Mouse (Mus musculus) spleen, postnatal 36 days (tissue): ENCODE measurements at regions not wholly inside any gene's neighbourhood (a gene's known extent, or its start where the extent isn't known, plus 50 kb on each side); places are given as distances from the start of the nearest gene placed in this dataset.

Experiments used
- DNase-seq, 2 experiments: peaks; one replicate each; pipeline ENCODE4 v3.0.0; 2022; ENCODE audit warnings: low spot score in 2 of 2, mixed read lengths in 1 of 2

DNA sequence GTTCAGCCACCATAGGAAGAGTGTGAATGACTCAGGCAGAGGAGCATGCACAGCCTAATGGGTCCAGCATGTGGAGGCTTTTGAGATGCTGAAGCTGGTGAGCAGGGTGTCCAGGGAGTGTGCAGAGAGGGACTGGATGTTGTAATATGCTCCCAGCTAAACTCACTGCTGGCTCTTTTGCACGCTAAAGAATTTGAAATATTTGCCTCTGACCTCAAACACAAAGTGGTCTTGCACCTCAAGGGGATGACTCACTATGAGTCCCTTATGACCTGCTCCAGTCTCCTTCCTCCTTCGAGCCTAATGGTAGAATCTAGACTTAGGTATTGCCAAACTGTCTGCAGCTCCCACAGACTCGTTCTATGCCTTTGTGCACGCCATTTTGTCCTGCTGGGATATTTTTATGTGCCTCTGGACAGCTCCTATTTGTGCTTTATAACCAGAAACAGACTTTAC lies 55.0 kb upstream of the Slit3 start:
- no peak for DNase-seq

DNA sequence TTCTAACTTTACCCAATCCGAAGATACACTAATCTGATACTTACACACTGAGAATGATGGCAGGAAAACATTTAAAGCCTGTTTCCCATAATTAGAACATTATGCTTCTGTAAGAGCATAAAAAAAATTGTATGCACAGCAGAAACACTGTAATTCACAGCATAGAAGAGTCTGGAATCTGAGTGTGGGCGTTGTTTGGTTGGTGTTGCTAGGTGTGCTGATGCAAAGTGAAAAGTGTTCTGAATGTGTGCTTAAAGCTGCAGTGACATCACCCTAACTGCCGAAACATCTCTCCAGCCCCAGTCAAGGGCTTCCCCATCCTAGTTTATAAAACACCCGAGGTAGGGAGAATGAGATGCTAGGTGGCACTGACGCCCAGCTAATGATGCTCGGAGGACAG lies 63.2 kb upstream of the Slit3 start:
- no peak for DNase-seq

DNA sequence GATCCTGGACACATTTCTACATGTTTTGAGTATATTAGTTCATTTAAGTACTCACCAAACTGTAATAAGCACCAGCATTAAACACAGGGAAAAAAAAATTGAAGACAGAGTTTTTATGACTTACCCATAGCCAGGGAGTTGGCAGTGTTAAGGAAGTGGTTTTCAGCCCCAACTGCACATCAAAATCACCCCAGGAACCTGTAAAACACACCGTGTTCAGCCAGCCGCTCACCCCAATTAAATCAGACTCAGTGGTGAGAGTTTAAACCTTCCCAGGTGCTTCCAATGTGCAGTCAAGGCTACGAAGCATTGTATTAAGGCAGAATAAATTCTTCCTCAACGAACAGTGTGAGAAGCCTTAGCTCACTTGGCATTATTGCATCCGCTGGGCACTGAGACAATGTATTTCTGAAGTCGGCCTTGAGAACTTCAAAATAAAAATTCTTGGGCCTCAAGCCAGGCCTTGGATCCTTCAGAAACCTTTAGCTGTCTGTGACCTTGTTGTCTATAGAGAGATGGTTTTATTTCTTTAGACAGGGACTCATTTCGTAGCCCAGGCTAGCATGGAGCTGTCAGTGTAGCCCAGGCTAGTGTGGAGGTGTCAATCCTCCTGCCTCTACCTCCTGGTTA lies 65.4 kb upstream of the Slit3 start:
- no peak for DNase-seq

DNA sequence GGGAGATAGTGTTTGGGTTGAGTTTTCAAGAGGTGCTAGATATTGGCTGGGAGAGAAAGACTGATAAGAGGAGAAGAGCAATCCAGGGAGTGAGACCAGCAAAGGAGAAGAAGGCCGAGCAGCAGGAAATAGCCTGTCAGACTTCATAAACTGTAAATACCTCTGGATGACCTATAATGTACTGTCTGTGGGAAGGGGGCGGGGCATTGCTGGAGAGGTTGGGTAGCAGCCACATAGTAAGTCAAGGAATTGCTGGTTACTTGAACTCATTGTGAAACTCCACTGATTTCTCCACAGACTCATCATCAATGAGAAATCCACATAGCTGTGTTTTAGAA lies 67.4 kb upstream of the Slit3 start:
- DNase-seq, result no peak

DNA sequence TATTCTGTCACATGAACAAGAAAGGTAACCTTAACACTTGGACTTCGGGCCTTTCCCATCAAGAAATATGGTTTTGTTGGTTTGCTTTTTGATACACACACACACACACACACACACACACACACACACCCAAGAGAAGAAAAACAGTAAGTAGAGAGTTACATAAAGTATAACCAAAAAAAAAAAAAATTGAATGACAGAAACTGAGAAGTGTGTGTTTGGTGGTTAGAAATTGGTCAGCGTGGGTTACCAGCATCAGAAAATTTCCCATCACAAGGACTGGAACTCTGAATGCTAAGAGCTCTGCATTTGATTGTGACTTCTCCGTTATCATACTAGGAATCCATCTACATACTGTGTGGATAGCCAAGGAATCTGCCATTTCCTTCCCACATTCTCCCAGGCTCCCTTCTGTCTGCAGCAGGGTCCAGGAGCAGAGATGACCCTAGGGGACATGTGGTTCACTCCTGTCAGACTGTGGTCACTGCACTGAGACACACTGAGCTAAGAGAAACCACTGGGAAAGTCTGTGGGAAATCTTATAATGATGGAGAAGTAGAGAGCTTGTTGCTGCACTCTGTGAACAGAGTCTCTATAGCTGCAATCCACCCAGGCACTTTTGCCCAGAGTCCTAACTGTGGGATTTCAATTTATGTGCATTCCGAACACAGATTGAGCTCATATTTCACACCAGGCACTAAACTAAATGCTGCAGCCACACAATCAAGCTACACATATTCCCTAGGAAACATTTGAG lies 68.0 kb upstream of the Slit3 start:
- no peak for DNase-seq

DNA sequence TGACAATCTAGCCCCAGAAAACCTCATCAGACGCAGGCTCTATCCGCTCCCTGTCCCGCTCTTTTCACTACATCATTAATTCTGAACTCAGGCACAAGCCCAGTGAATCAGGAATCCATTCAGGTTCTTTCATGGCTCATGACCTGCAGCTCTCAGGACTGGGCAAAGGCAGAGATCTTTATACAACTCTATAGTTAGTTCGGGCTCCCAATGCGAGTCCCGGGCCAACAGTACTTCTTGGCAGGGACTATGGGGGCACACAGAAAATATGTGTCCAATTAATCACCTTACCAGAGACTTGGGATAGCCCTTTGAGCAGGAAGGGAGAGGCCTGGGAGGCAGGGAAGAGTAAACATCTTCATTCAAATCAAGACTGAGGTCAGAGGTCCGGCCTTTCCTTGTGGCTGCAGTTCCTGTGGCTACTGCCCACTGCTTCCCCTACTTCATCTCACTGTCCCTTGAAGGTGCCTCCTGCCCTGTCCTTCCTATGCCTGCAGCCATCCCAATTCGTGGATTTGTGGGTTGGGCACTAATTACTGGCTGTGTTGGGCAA lies 71.3 kb upstream of the Slit3 start:
- DNase-seq, result no peak

DNA sequence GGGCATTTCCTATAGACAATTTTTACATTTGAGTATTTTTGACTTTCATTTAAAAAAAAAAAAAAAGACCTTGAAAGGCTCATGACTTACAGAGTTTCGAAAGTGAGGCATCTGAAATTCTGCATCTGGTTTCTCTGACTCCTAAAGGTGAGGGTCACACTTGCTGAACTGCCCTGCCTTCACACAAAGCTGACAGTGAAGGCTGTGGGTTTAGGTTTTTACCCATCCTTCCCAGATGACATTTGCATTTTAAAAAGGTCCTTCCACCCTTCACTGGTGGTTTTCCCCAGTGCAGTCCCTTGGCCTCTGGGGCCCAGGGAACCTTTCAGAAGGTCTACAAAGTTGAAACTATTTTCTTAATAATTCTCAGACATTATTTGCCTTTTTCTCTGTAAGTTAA lies 76.4 kb upstream of the Slit3 start:
- peak in 1 of 2 experiments; percentile 4 for DNase-seq

DNA sequence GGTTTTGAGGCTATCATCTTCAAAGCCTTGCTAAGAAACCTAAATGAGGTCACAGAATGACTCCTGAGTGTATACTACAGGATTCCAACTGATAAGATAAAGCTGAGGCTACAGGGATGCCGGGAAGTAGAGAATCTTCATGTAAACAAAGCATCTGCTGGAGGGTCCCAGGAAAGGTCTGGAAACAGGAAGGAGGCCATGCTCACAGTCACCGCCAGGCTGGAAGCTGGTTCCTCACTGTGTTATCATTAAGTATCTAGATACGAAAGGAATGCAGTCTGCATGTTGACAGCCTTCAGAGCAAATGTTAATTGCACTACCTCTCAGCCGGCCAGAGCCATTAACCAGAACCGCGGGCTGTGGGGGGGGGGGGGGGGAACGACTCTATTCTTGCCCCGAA lies 96.6 kb upstream of the Slit3 start:
- no peak for DNase-seq

DNA sequence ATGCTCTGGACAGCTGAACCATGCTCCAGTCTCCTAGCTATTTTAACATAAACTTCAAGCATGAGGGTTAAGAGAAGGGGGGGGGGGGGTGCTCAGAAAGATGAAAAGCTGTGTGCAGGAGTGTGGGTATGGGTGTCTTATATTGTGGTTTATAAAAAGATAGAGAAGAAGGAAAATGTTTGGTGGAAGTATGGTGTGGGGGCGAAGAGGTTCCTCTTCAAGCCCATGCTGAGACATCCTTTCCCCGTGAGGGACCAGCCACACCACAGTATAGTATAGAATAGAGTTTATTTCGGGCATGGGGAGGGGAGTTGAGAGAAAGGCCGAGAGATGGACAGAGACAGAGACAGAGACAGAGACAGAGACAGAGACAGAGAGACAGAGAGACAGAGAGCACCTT lies 97.2 kb upstream of the Slit3 start:
- DNase-seq, result no peak

DNA sequence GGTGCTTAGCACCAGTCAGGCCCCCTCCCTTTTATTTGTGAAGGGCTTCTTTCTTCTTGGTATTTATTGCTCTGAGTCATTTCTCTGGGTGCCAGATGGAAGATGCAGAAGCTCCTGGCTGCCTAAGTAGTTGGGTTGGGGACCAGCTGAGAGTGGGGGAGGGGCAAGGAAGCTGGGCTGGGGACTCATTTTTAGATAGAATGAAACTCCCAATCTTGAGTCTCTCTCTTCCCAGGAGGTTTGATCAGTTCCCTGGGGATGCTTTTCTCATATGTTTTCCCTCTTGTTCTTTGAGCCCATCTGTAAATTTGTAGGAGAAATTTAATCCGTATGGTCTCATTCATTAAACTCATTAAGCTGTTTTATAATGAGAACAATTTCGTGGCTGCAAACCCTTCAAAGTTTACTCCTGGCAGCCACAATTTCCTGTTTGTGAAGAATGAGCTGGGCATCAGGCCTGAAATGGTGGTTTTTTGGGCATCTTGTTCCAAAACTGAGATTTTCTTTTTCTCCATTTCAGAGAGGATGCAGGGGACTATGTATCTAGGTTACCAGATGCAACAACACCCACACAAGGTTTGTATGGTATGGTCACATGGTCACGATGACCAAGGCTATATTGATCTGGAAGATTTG lies 98.9 kb upstream of the Slit3 start:
- DNase-seq, result no peak

DNA sequence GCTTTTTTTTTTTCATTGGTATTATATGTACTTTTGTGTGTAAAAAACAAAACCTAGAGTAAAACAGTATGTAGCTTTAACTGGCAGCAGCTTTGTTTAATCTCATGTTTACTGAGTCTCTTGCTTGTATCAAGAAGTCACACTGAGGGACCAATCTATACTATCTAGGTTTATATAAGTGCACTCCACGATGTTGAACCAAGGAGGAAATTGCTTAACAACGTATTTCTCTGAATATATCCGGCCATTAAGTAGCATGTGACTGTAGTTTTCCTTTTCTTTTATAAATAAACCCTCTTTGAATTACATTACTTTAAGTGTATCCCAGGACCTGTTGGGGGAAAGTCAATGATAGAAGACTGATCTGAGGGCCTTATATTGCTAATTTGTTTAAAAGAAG lies 104.0 kb upstream of the Slit3 start:
- DNase-seq, result no peak

DNA sequence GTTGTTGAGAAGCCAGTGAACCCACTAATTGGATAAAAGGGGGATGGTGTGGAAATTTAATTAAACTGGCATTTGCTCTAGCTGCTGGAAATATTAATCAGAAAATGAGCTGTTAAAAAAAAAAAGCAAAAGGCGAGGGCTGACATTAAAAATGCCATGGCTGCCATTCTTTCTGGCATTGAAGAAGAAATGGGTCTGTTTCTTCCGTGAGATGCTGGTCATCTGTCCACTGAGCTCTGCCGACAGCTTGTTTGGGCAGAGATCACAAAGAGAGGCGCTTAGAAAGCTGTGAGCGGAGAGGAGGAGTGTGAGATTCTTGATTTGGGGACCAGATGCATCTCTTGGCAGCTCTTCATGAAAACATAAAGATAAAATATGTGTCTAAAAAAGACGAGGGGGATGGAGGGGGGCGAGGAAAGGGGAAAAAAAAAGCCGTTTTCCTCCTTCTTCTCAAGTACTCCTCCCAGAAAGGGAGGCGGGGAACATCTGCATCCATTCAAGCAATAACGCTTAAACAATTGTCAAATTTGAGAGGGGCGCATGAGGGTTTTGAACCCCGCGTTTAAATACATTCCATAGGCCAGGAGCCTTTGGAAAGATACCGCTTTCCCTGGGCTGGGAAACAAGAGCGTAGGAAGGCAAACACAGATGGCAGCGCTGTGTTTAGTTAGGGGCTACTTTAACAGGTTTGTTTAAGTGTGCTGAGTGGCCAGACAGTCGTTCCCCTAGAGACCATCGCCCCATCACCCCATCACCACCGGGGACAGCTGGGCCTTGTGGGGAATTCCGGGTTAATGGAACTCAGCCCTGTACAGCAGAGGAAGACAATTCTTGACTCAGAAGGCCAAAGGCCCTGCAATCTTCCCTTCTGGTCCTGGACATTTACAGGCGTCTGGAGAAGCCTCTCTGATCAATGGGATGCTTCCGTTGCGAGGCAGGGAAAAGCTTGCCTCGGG lies 109.2 kb upstream of the Slit3 start:
- no peak for DNase-seq

DNA sequence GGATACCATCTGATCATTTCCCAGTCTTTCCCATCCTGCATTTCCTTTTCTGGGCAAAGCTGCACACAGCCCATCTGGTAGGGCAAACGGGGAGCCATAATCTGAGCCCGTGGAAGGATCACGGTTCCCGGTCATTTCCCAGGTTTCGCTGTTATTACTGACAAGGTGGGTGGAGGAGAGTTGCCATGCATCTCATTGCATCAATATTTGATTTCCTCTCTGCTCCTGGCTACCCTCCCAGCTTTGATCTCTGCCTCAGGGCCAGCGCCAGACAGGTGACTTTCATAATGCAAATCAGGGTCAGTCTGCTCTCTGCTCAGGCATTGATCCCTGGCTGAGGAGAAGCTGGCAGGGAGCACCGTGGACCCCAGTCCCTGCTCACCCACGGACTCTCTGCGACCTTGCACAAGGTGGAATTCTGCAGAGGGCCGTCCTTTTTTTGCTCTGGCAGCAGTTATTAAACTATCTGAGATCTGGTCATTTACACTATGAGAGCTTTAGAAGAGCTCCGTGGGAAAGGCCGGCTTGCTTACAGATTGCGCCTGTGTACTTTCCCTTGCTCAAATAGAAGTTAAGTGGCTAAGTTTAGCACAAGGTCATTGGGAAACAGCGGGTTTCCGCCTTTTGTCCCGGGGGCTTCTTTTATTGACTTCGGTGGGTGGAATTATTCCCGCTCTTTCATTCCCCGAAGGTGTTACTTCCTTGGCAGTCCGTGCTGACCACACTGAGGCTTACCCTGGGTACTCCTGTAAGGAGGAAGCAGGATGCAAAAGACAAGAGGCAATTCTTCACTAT lies 114.1 kb upstream of the Slit3 start:
- DNase-seq, result no peak

DNA sequence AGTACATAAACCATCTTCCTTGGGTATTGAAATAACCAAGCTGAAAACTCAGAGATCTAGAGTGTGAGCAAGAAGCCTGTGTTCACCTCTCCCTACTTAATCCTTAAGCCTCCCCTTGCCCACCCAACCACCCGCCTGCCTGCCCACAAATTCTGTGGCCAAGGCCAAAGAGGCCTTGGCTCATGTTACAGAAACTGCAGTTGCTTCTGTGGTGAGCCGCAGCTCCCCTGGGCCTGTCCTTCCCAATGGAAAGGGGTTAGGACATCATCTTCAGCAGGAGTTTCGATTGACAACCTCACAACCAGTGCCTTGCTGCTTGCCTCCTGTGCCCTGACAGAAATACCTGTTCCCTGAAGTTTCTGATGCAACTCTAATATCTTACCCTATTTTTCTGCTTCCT lies 115.9 kb upstream of the Slit3 start:
- no peak for DNase-seq

DNA sequence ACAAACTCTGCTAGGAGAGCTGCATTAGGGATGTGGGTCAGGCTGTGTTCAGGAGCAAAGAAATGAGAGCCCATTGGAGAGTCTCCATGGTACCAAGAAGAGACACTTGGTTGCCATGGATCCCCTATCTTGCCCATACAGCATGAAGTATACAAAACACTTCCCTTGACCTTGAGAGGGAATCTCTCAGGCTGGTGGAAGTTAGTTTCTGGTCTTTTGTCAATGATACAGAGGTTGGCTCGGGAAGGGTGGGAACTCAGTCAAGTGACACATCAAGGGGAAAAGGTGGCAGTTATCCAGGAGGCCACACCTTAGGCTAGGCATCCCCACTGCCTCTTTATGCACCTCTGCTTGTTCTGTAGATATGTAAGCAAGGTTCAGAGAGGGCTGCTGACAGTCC lies 116.6 kb upstream of the Slit3 start:
- DNase-seq, result no peak

DNA sequence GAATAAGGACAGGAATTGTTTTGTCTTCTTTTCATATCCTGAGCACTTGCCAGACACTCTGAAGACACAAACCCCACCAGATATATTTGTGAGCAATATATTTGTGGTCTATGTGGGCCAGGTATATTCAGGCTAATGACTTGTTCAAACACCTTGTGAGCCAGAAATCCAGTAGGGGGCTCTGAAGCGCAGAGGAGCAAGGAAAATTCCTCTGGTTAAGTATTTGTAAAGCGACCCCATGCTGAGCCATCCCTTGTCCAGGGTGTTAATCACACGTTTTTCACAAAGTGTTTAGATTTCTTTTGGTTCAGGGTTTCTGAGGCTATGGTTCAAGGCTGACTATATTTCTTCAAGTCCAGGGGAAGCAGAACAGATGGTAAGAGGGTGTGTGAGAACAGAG lies 117.1 kb upstream of the Slit3 start:
- DNase-seq, result no peak

DNA sequence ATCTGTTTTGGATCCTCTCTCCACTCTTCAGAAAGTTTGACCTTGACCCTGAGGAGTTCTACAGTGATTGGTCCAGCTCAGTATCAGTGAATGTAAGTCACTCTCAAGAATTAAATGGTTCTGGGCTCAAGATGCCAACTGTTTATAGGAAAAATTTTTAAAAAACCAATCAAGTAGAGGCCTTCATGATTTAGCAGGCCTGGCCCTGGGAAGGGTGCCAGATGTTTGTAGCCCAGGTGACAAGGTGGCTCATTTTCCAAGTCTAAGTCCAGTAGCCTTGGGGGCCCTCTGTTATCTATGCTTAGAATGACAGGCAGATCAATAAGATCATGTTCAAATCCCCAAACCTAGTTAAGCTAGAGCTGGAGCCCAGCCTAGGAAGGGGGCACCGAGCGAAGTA lies 123.1 kb upstream of the Slit3 start:
- DNase-seq, result no peak

DNA sequence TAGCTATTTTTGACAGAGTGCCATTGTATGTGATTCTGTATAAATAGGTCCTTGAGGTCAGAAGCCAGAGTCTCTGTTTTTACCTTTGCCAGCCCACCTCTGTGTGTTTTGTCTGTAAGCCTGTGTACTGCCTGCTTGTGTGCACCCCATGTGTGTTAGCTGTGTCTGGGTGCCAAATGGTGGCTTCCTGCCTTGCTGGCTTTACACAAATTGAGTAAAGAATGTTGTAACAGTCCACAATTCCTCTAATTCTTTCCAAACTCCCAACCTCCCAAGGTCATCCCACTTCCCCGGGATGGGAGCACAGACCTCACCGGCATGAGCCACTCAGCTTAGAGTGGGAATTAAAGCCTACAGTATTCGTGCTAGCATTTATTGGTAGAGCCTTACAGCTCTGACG lies 125.5 kb upstream of the Slit3 start:
- DNase-seq, result no peak

DNA sequence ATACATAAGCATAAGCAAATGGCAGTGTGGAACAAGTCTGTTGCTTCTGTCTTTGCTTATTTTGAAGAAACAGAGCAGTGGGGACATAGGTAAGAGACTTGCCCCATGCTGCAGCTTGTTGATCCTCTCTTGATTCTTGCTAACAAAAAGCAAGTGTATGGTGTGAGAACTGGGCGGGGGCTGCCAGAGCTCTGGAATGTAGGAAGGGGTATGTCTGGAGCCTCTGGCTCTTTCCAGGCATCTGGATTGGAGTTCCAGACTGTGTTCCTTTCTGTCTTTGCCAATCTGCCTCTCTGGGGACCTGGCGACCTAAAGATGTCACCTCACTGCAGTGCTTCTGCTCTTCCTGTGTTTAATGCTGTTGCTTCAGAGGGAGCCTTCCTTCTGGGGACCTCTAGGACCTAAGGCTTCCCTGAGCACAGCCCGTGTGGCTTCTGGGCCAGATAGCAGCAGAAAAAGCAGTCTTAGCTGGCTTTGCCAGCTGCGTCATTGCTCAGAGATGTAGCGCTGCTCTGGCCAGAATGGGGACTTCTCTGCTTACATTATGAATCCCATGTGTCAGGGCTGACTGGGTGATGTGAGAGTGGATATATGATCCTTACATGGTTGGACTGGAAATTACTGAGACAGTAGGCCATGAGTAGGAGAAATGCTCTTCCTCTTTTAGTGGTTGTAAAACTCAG lies 138.1 kb upstream of the Slit3 start:
- no peak for DNase-seq

DNA sequence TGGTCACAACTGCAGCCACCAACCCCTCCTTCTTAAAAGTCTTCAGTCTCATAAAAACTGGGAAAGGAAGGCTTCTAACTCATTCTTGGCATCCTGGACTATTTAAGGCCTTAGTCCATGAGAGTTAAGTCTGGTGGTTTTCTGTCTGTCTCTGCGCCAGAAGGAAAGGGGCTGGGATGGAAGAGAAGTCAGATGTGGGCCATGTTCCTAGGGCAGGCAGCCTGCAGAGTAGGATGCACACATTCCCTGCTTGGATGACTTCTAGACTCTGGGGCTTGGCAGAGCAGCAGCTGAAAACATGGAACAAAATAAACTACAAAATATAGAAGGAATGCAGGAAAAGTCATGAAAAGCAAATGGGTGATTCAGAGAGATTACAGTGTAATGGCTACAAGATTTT lies 140.8 kb upstream of the Slit3 start:
- DNase-seq, result no peak
